Mouse (Mus musculus) thymus, postnatal 4 days (tissue): Measurements from ENCODE around the gene Camk2g.
A peak's percentile ranks its signal among the peaks of the same experiment; 100 is the strongest.

Source experiments
- DNase-seq: peaks from one replicate; pipeline ENCODE4 v3.0.0; 2021

Camk2g gene

GRCm38 (mm10) chr14:20793758-20794531 is at the start of gene Camk2g:
Gene Camk2g (minus strand): TSS chr14:20794088.
- peak; percentile 91 for DNase-seq

- DNase-seq, result no peak
Observed at GRCm38 (mm10) chr14:20842629-20843028, 48.7 kb upstream of the Camk2g start.

DNA sequence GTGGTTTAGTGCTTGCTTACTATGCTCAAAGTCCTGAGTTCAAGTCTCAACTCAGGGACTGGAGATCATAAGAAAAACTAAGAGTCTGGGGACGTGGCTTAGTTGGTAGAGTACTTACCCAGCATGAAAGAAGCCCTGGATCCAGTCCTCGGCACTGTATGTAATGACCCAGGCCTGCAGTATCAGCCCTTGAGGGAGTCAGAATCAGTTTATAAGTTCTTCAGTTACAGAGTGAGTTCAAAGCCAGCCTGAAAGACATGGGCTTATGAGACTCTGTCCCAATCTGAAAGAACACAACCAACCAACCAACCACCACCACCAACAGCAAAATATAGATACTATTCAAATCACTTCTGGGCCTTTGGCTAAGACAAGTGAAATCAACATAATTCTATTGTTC is 47.6 kb upstream of the Camk2g start:
- DNase-seq, result no peak

DNA sequence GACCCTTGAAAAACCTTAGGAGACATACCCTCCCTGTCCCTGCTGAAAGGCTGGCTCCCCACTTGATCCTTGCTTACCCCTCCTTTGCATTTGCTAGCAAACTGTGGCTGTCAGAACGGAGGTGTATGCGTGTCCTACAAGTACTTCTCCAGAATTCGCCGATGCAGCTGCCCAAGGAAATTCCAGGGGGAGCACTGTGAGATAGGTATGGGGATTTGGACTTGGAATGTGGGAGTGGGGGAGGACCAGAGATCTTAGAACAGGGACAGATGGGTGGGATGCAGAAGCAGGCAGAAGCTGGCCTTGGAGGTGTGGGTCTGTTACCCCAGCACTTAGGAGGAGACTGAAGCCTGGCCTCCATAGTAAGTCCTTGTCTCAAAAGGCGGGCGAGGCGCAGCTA is 43.8 kb upstream of the Camk2g start:
- no peak for DNase-seq

- DNase-seq, result peak; percentile 42
Observed at GRCm38 (mm10) chr14:20836905-20837376, 43.1 kb upstream of the Camk2g start.

GRCm38 (mm10) chr14:20836171-20836904 is 42.5 kb upstream of the Camk2g start, which contains the start of gene Plau:
Gene Plau (plus strand): TSS chr14:20836660.
- peak; percentile 59 for DNase-seq

GRCm38 (mm10) chr14:20834136-20834535 is 40.2 kb upstream of the Camk2g start:
- no peak for DNase-seq

DNA sequence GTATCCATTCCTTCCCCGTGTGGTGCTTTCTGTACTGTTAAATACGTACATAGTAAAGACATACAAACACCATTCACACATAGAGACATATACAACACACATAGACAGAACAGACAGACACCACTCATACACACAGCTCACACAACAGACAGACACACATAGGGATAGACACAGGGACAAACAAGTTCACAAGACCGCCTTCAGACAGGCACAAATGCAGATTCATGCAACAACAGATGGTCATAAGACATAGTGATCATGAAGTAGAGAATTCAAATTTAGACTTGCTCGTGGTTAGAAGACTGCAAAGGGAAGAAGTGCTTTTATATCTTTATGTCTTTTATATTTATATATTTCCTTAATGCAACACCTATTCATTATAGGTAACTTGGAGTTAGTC is 39.6 kb upstream of the Camk2g start:
- no peak for DNase-seq

GRCm38 (mm10) chr14:20831915-20832314 is 38.0 kb upstream of the Camk2g start:
- no peak for DNase-seq

DNA sequence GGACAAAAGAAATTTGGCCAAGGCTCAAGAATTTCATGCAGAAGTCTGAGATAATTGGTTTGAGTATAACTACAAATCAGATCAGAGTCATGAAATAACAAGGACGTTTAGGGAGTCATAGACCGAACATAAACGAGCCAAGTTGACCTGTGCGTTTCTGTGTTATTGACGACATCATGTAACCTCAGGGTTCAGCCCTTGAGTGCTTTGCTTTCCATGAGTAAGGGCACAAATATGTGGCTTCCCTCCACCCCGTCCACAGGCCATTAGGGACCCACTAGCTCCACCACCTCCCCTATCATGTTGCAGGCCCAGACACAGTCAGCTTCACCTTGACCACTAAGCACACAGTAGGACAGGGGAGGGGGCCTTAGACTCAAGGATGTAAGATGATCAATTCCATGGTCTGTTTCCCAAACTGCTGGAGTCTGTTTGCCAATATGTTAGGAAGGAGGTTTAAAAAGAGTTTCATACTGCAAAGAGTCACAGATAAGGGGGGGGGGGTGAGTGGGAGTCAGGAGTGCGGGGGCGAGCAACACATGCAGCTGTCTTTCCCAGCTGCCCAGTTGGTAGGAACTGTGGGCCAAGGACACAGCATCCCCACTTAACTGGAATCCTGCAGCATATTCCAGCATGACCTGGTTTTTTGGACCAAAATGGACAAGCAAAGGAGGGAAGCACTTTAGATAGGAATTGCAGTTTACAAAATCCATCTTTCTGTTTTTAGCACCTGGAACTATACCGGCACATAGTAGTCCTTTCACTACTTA is 37.4 kb upstream of the Camk2g start:
- DNase-seq, result no peak

- no peak for DNase-seq
Observed at GRCm38 (mm10) chr14:20829523-20830366, 35.9 kb upstream of the Camk2g start.

DNA sequence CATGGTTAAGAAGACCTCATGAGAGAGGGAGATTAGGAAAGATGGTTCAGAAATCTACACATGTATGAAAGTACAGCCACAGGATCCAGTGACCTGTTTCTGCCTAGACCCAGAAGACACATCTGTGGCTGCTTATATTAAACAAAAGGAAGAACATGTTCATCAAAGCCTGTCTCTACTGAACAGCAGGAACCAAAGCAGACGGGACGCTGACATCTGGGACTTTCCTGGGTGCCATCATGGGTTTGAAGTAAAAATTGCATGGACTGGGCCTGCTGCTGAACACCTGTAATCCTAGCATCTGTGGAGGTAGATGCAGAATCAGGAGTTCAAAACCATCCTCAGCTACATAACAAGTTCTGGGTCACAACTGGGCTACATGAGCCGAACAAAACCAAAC is 34.6 kb upstream of the Camk2g start:
- DNase-seq, result no peak

- no peak for DNase-seq
Observed at GRCm38 (mm10) chr14:20827491-20827890, 33.6 kb upstream of the Camk2g start.

DNA sequence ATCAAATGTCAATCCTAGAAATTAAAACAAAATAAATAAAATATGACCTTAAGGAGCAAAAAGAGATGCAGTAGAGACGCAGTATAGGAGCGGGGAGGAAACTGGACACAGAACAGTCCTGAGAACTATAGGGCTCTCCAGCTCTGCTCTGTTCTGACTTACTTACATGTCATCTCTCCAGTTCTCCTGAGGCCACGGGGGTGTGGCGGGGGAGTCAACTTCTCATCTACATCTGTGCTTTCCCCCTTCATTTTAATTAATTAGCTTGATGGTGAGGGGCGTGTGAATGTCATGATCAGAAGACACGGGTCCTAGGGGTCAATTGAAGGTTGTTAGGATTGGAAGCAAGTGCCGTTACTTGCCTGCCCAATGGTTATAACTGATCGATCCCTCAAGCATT is 33.2 kb upstream of the Camk2g start:
- DNase-seq, result no peak

- DNase-seq, result no peak
Observed at GRCm38 (mm10) chr14:20825516-20825915, 31.6 kb upstream of the Camk2g start.

GRCm38 (mm10) chr14:20824517-20824916 is 30.6 kb upstream of the Camk2g start:
- DNase-seq, result no peak

GRCm38 (mm10) chr14:20815448-20815847 is 21.6 kb upstream of the Camk2g start:
- no peak for DNase-seq

- DNase-seq, result no peak
Observed at GRCm38 (mm10) chr14:20811779-20812406, 18.0 kb upstream of the Camk2g start.

DNA sequence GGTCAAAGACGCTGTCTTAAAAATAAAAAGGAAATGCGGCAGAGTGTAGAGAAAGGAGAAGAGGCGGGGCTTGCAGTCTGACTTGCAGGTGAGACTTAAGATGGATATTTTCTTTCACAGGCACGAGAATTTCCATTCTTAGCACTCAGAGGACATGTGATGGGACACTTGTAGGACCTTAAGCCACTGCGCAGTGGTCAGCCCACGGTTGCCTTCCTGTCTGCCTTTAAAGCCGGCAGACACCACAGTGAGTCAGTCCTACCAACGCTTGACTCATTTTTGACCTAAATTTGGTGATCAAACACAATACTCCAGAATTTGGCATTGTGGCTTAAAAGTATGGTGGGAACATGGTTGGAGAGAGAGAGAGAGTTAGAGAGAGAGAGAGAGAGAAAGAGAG is 17.3 kb upstream of the Camk2g start:
- DNase-seq, result no peak

DNA sequence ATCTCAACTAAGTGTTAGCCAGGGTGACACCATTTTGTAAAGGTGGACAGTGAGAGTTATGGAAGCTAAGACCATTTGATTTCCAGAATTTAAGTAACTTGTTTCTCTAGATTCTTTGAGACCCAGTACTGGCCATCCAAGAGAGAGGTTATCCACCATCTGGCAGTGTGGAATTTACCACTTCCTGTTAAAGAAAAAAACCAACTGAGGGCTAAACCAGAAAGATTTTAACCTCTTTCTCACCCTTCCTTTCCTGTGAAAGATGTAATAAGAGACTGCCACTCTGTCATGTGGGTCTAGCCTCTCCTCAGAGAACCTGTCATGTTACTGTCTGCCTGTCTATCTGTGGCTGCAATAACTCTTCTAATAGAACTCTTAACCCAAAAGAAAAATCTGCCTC is 15.9 kb upstream of the Camk2g start:
- DNase-seq, result no peak

DNA sequence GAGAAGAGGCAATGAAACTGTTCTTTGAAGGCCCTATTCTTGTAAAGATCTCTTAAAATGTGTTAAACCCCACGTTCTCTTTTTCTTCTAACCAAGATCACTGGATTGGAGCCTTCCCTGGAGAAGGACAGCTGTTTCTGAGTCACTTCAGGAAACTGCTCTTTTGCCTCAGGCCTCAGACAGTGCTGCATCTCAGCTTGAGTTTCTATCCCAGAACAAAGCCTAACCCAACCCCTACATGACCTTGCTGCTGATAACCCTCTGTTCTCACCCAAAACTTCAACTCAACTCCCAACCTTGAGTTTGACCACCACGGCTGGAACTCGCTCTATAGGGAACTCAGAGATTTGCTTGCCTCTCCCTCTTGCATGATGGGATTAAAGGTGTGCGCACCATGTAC is 15.5 kb upstream of the Camk2g start:
- no peak for DNase-seq
